Mouse (Mus musculus) adrenal gland, adult 10 weeks (tissue): ENCODE data around the gene Pbx3. TPM values are rescaled to one million over a fixed set of nuclear protein-coding genes. Genes with fewer than 3 reads are reported as not detected.

ENCODE experiments used
- polyA plus RNA-seq: library from polyadenylated mRNA; stranded (reverse); fragments of 350-450 nt; fragmentation: Illumina TruSeq; extraction: RNeasy Lipid Tissue Mini Kit (QIAGEN cat#74804); gene quantifications from one replicate; pipeline ENCODE4 v1.2.3, GENCODE M21; 2014; ENCODE audit warnings: low read depth, low replicate concordance

Gene Pbx3
- 241 TPM for polyA plus RNA-seq

DNA sequence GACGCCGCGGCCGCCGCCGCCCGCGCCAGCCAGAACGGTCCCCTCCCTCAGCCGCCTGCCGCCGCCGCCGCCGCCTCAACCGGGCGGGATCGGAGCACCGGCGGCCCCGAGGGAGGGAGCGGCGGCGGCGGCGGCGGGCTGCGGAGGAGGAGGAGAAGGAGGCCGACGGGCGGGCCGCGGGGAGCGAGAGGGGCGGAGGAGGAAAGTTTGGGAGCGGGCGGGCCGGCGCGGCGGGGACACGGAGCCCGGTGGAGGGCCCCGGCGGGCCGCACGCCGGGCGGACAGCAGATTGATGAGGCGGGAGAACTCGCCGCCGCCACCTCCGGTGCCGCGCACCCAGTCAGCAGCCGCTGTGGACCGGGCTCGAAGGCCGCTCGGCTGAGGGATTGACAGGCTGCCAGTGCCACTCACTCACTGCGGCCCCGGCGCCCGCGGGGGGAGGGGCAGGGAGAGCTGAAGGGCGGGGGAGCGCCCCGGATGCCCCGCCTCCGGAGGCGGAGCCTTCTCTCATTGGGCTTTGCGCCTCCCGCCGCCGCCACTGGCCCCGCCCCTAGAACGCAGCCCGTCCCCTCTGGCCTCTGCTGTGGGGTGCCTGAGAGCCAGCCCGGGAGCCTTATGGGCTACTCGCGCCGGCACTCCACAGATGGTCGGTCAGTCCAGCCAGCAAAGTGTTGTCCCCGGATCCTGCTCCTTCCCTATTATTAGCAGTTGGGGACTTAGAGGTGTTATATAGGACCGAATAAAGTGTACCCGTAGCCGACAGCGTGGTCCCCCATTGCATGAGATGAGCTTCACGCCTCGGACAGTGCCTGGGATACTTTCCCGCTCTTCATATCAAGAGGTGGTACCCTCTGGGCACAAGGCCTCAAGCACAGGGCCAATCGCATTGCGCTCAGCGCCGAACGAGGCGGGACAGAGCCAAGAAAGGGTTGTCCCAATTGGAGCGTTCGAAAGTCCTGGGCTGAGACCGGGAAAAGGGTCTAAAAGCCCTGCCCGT, at the start of gene Pbx3:
Gene Pbx3 (minus strand): TSS at position 838 of the 997 bp plus-strand sequence.

GRCm38 (mm10) chr2:34406601-34407464, 33.9 kb upstream of the Pbx3 start, which contains the start of gene Mapkap1:
TSS of gene Mapkap1 (plus strand) at chr2:34406771.

Other genes with a start within 250 kb of the Pbx3 start
- 141 TPM for gene Mapkap1, start 33.6 kb upstream of the Pbx3 start, polyA plus RNA-seq